Mouse (Mus musculus): Measurements from ENCODE around the gene Ggt5. TPM values are rescaled to one million over a fixed set of nuclear protein-coding genes. Genes with fewer than 3 reads are reported as not detected.
A peak's percentile ranks its signal among the peaks of the same experiment; 100 is the strongest.

Gene Ggt5
- total RNA-seq, 1 experiment from 2014 or later = 1.8 TPM

DNA sequence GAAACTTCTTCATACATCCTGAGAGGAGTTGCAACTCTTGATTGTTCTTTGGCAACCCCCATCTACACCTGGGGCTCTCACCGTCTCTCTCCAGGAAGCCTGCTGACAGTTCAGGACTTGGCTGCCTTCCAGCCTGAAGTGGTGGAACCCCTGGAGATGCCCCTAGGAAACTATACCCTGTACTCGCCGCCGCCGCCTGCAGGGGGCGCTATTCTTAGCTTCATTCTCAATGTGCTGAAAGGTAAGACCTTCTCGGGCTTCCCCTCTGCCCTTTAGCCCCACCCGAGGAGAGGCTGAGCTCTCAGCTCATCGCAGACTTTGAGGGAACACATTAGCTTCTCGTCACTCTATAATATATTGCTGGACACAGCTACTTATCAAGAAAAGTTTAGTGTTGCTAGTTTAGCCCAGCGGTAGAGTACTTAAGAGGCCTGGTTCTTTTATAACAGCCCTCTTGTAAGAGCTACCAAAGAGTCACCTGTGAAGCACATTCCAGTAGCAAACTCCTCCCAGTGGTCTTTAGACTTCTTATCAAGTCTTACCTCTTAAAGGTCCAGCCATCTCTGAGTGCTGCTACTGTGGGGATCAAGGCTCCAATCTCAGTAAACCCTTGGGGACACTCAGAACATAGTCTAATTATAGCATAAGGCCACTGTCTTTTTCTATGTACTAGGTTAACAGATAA lies 16.2 kb downstream of the Ggt5 start:
- ATAC-seq (replicated peaks; ENCODE audit: insufficient number of reproducible peaks, low FRiP score, low TSS enrichment, poor library complexity, severe bottlenecking) = no peak

DNA sequence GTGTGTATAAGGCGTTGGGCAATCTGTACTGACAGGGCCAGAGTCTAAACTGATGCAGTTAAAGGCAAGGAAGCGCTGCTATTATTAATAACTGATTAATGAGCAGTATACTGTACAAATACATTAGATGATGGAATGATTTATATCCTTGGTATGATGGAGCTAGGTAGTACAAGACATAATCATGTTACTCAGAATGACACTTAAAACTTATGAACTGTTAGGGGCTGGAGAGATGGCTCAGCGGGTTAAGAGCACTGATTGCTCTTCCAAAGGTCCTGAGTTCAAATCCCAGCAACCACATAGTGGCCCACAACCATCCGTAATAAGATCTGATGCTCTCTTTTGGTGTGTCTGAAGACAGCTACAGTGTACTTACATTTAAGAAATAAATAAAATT lies 18.1 kb downstream of the Ggt5 start:
- no peak for ATAC-seq (replicated peaks; ENCODE audit: insufficient number of reproducible peaks, low FRiP score, low TSS enrichment, poor library complexity, severe bottlenecking)

DNA sequence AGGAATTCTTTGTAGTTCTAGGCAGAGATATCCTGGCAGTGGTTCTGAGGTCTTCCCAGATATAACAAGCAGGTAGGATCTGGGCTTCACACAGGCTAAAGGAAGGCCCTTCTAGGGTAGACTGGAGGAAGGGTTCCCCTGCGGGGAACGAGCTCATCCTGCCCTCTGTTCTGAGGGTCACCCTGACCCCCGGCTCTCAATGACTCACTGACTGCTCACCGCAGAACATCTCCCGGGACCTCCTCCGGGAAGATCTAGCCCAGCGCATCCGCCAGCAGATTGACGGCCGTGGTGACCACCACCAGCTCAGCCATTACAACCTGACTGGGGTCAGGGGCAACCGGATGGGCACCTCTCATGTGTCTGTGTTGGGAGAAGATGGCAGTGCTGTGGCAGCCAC lies 19.8 kb downstream of the Ggt5 start:
- ATAC-seq (replicated peaks; ENCODE audit: insufficient number of reproducible peaks, low FRiP score, low TSS enrichment, poor library complexity, severe bottlenecking) = no peak

- ATAC-seq (replicated peaks; ENCODE audit: insufficient number of reproducible peaks, low FRiP score, low TSS enrichment, poor library complexity, severe bottlenecking) = no peak
Observed at GRCm38 (mm10) chr10:75610486-75610885, 21.3 kb downstream of the Ggt5 start.

GRCm38 (mm10) chr10:75616044-75616443 lies 26.9 kb downstream of the Ggt5 start:
- ATAC-seq (replicated peaks; ENCODE audit: insufficient number of reproducible peaks, low FRiP score, low TSS enrichment, poor library complexity, severe bottlenecking) = no peak

- no peak for ATAC-seq (replicated peaks; ENCODE audit: insufficient number of reproducible peaks, low FRiP score, low TSS enrichment, poor library complexity, severe bottlenecking)
Observed at GRCm38 (mm10) chr10:75620818-75621217, 31.7 kb downstream of the Ggt5 start.

DNA sequence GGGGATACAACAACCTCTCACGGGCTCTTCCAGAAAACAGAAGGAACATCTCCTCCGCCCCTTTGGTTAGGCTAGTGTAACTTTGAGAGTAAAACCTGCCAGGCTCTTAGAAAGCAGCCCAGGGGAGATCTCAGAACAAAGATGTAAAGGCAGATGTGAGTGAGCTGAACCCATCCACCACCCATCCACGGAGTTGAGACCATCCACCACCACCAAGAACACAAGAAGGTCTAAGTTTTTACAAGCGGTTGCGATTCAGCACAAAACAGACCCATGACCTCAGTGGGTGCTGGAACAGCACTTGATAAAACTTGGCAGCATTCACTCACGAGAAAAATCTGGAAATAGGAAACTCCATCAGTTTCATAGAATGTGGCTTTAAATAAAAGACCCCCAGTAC lies 36.8 kb downstream of the Ggt5 start:
- no peak for ATAC-seq (replicated peaks; ENCODE audit: insufficient number of reproducible peaks, low FRiP score, low TSS enrichment, poor library complexity, severe bottlenecking)

- no peak for ATAC-seq (replicated peaks; ENCODE audit: insufficient number of reproducible peaks, low FRiP score, low TSS enrichment, poor library complexity, severe bottlenecking)
Observed at GRCm38 (mm10) chr10:75626991-75627390, 37.9 kb downstream of the Ggt5 start.

- no peak for ATAC-seq (replicated peaks; ENCODE audit: insufficient number of reproducible peaks, low FRiP score, low TSS enrichment, poor library complexity, severe bottlenecking)
Observed at GRCm38 (mm10) chr10:75627490-75627889, 38.4 kb downstream of the Ggt5 start.

- ATAC-seq (replicated peaks; ENCODE audit: insufficient number of reproducible peaks, low FRiP score, low TSS enrichment, poor library complexity, severe bottlenecking) = no peak
Observed at GRCm38 (mm10) chr10:75632633-75633032, 43.5 kb downstream of the Ggt5 start.

GRCm38 (mm10) chr10:75633048-75633447 lies 43.9 kb downstream of the Ggt5 start:
- ATAC-seq (replicated peaks; ENCODE audit: insufficient number of reproducible peaks, low FRiP score, low TSS enrichment, poor library complexity, severe bottlenecking) = no peak

DNA sequence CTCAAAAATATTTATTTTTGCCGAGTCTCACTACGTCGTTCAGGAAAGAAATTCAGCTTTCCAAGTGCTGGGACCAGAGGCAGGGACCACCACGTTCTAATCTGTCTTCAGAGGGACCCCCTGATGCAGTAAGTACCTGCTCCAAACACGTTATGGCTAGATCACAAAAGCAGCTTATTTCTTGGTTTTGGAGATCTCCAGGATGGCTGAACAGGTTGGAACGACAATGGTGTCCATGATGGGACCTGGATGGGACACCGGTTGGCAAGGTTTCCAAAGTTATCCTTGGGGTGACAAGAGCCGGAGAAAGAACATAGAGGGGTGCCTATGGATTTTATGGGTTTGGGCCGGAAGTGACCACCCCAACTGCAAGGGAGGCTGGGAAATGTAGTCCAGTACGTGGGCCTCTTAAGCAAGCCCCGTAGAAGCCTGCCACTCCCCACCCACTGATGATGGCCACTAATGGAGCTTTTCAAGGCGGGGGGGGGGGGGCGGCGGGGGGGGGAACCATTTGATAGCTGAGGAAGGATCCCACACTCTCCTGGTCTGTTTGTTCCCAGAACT lies 44.5 kb downstream of the Ggt5 start:
- no peak for ATAC-seq (replicated peaks; ENCODE audit: insufficient number of reproducible peaks, low FRiP score, low TSS enrichment, poor library complexity, severe bottlenecking)

DNA sequence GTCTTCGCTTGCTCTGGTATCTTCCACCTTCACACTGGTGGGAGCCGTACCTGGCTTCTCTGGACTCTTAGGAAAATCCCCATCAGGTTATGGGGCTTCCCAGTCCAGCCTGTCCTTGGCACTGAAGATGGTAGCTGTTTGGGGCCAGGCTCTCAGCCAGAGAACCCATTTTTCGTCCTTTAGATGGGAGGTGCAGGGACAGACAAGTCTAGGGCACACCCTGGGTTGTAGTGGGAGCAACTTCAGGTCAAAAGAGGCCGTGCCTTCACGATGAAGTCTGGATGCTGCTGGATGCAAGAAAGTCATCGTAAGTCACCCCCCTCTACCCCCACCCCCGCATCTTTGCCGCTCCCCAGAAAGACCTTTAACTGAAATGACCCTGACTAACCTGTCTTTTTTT lies 45.5 kb downstream of the Ggt5 start:
- no peak for ATAC-seq (replicated peaks; ENCODE audit: insufficient number of reproducible peaks, low FRiP score, low TSS enrichment, poor library complexity, severe bottlenecking)

- no peak for ATAC-seq (replicated peaks; ENCODE audit: insufficient number of reproducible peaks, low FRiP score, low TSS enrichment, poor library complexity, severe bottlenecking)
Observed at GRCm38 (mm10) chr10:75635019-75635692, 46.0 kb downstream of the Ggt5 start.

- ATAC-seq (replicated peaks; ENCODE audit: insufficient number of reproducible peaks, low FRiP score, low TSS enrichment, poor library complexity, severe bottlenecking) = peak; percentile 82
Observed at GRCm38 (mm10) chr10:75635693-75636055, 46.5 kb downstream of the Ggt5 start.

GRCm38 (mm10) chr10:75636084-75636786 lies 47.1 kb downstream of the Ggt5 start:
- no peak for ATAC-seq (replicated peaks; ENCODE audit: insufficient number of reproducible peaks, low FRiP score, low TSS enrichment, poor library complexity, severe bottlenecking)

GRCm38 (mm10) chr10:75637711-75638110 lies 48.6 kb downstream of the Ggt5 start:
- ATAC-seq (replicated peaks; ENCODE audit: insufficient number of reproducible peaks, low FRiP score, low TSS enrichment, poor library complexity, severe bottlenecking) = no peak

- ATAC-seq (replicated peaks; ENCODE audit: insufficient number of reproducible peaks, low FRiP score, low TSS enrichment, poor library complexity, severe bottlenecking) = no peak
Observed at GRCm38 (mm10) chr10:75641721-75642222, 52.6 kb downstream of the Ggt5 start.

DNA sequence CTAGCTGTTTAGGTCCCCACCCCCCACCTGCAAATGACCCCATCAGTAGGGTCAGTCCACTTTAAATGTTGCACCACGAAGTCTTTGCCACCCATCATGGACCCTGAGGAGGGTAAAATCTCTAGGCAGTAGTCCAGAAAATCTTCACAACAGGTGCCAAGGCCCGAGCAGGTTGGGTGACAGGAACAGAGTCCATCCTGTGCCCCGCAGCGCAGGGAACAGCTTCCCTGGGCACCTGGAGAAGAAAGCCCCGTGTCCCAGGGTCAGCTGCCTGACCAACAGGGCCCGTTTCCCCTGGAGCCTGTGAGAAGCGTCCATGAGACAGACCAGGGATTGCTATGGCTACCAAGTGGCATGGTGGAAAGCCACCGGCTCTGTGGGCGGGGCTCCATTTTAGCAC lies 53.3 kb downstream of the Ggt5 start:
- ATAC-seq (replicated peaks; ENCODE audit: insufficient number of reproducible peaks, low FRiP score, low TSS enrichment, poor library complexity, severe bottlenecking) = no peak
